Mouse (Mus musculus): Measurements from ENCODE around the gene Rgs6.

- TF ChIP-seq CTCF (IDR thresholded peaks at IDR 0.05; ENCODE audit: extremely low read depth, insufficient read depth, insufficient read length, insufficient replicate concordance) (no peak), POLR2A (IDR thresholded peaks at IDR 0.05; ENCODE audit: low read depth, low read length) (no peak)
Measured at GRCm38 (mm10) chr12:82830333-82830732, 242.2 kb downstream of the Rgs6 start.

Data from spleen, adult 2 months (tissue).